Mouse (Mus musculus): ENCODE measurements around the gene Slc2a12.

GRCm38 (mm10) chr10:22644853-22645491 lies at the start of gene Slc2a12:
- TF ChIP-seq CTCF (IDR thresholded peaks at IDR 0.05; ENCODE audit: control insufficient read depth, insufficient read depth, insufficient replicate concordance, low read depth, low read length) (peak; percentile 1; the same call in 1 of the 2 replicates), POLR2A (IDR thresholded peaks at IDR 0.05; ENCODE audit: control insufficient read depth, low read depth, low read length) (no peak)

All from testis, adult 2 months (tissue).